Mouse (Mus musculus): ENCODE data around the gene Cox11.

DNA sequence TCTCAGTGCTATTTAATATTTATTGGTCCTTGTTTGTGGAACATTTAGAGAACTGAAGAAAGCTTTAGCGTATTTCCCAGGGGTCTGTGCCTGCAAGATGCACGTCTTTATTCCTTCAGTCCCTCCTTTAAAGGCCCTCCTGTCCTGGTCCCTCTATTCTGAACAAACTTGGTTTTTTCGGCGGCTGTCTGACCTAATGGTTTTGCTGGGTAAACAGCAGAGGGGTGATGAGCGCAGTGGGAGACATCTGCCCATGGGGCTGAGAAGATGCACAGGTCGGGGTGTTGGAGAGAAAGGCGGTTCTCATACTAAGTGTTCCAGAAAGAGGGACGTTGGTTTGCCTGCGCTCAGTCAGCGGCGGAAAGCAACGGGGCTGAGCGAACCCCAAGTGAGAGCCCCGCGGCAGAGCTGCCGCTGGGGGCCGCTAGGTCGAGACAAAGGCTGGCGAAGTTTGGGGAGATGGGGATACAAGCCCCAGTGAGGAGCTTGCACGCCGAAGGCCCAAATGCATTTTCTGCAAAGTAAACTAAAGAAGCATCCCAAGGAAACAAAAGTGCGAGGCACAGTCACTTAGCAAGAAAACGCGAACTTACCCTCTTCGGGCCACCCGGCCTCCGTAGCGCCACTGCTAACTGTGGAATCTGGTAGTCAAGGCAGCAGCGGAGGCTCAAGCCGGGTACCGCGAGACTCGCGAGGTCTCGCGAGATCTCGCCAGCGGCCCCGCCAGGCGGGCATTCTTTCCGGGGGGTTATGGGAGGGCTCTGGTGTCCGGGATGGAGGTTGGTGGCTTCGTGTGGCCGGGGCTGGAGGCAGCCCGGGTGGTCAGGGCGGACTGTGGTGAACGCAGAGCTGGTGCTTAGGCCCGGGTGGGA is at the start of gene Cox11, which contains the start of gene Stxbp4:
- peak; percentile 47 for TF ChIP-seq CTCF (IDR thresholded peaks at IDR 0.05; ENCODE audit: low read depth, low read length)
- TF ChIP-seq POLR2A (IDR thresholded peaks at IDR 0.05; ENCODE audit: extremely low read depth, insufficient read depth, low read length), result peak; percentile 86; the same call in 1 of the 2 replicates
